Mouse (Mus musculus) urinary bladder, adult 2 months (tissue): Measurements from ENCODE around the gene Gm12166. TPM values are rescaled to one million over a fixed set of nuclear protein-coding genes. Genes with fewer than 3 reads are reported as not detected.
A peak's percentile ranks its signal among the peaks of the same experiment; 100 is the strongest.

Source experiments
- DNase-seq: peaks from one replicate; pipeline ENCODE4 v3.0.0; 2022; ENCODE audit warnings: low spot score
- polyA plus RNA-seq: library from polyadenylated mRNA; depleted of rRNA; stranded (reverse); fragments of >200 nt; gene quantifications from 2 replicates; pipeline ENCODE4 v1.2.3, GENCODE M21; 2012; rRNA removed

Gm12166 gene
- polyA plus RNA-seq, 1 experiment, result 10.6 TPM

- peak; percentile 29 for DNase-seq
Observed at GRCm38 (mm10) chr11:46016061-46016460, 36.1 kb downstream of the Gm12166 start.

Other genes starting within 250 kb of the Gm12166 start
- gene Clint1, start 200.3 kb downstream of the Gm12166 start, polyA plus RNA-seq, result 72.0 and 74.3 TPM in 2 replicates
- gene Lsm11, start 107.4 kb downstream of the Gm12166 start, polyA plus RNA-seq, result 3.5 and 4.2 TPM in 2 replicates
- 9.3 and 9.7 TPM in 2 replicates for gene Thg1l, start 96.8 kb downstream of the Gm12166 start, polyA plus RNA-seq
- 0.16 and 0.26 TPM in 2 replicates for gene Sox30, start 72.0 kb downstream of the Gm12166 start, polyA plus RNA-seq
- 16.5 and 18.0 TPM in 2 replicates for gene Adam19, start 3.7 kb upstream of the Gm12166 start, polyA plus RNA-seq
- 40.3 and 48.3 TPM in 2 replicates for gene Nipal4, start 114.2 kb upstream of the Gm12166 start, polyA plus RNA-seq
- gene Fndc9, start 183.2 kb upstream of the Gm12166 start, polyA plus RNA-seq, result 0.07 TPM in 2 replicates